Comparison of ENCODE assay signal across 8 mouse cellular contexts in genomic region chr13:55327169-55327568, GRCm38 (mm10). TPM values are rescaled to one million over a fixed set of nuclear protein-coding genes. Genes with fewer than 3 reads are reported as not detected.
DNase-seq lines count a peak whose midpoint lies in the region; ATAC-seq and TF ChIP-seq lines count a peak whose summit lies in the region.

No protein-coding gene starts in this region.

- H3K27ac ChIP-seq in lung, embryonic 14.5 days (ENCODE audit: low read depth), result peak overlapping the region; percentile 18; the same call in 1 of the 2 replicates
- no peak overlapping the region for H3K27ac ChIP-seq in lung, postnatal 0 days (ENCODE audit: low read length)
- peak overlapping the region; percentile 35 for H3K27ac ChIP-seq in hindbrain, embryonic 15.5 days (replicated peaks)
- H3K27ac ChIP-seq in neural tube, embryonic 12.5 days, result no peak overlapping the region

- peak; percentile 19 for DNase-seq in cerebellum, adult 9-10 months
- no peak for DNase-seq in cerebellum, adult 8-10 months
- no peak for DNase-seq in lung, embryonic 14.5 days
- DNase-seq in lung, postnatal 0 days (ENCODE audit: low spot score), result no peak
- no peak for DNase-seq in kidney, adult 18-20 months
- DNase-seq in adipocyte (ENCODE audit: low spot score), result no peak

- no peaks in the 10 kb centered on the region for H3K9me3 ChIP-seq in lung, embryonic 14.5 days (ENCODE audit: low read depth, low read length)
- no peaks in the 10 kb centered on the region for H3K9me3 ChIP-seq in lung, postnatal 0 days (ENCODE audit: low read length)
- no peaks in the 10 kb centered on the region for H3K9me3 ChIP-seq in hindbrain, embryonic 15.5 days
- H3K9me3 ChIP-seq in neural tube, embryonic 12.5 days, result no peaks in the 10 kb centered on the region

- peaks cover 42% of the 10 kb centered on the region for H3K36me3 ChIP-seq in lung, embryonic 14.5 days (ENCODE audit: insufficient read depth)
- H3K36me3 ChIP-seq in lung, postnatal 0 days (ENCODE audit: insufficient read depth, low read length), result 0 out of 2 replicates have a peak, but pooled peaks cover 15% of the 10 kb centered on the region
- H3K36me3 ChIP-seq in hindbrain, embryonic 15.5 days, result peaks cover 16% of the 10 kb centered on the region
- H3K36me3 ChIP-seq in neural tube, embryonic 12.5 days, result peaks cover 30% of the 10 kb centered on the region

- no peak for TF ChIP-seq CTCF in lung, embryonic 14.5 days (IDR thresholded peaks at IDR 0.05; ENCODE audit: low read depth)
- no peak for TF ChIP-seq CTCF in lung, postnatal 0 days (IDR thresholded peaks at IDR 0.05)

- H3K4me3 ChIP-seq in lung, embryonic 14.5 days (ENCODE audit: low read depth, low read length), result peak overlapping the region; percentile 65; the same call in 1 of the 2 replicates
- no peak overlapping the region for H3K4me3 ChIP-seq in lung, postnatal 0 days (ENCODE audit: low read depth, low read length)
- no peak overlapping the region for H3K4me3 ChIP-seq in hindbrain, embryonic 15.5 days
- H3K4me3 ChIP-seq in neural tube, embryonic 12.5 days, result no peak overlapping the region

- H3K4me2 ChIP-seq in lung, embryonic 14.5 days, result peak overlapping the region; percentile 90; the same call in 1 of the 2 replicates
- H3K4me2 ChIP-seq in lung, postnatal 0 days (replicated peaks; ENCODE audit: low read depth, low read length), result no peak overlapping the region
- H3K4me2 ChIP-seq in hindbrain, embryonic 15.5 days, result peak overlapping the region; percentile 9; the same call in 1 of the 2 replicates
- H3K4me2 ChIP-seq in neural tube, embryonic 12.5 days (replicated peaks), result peak overlapping the region; percentile 93; the same call in 1 of the 2 replicates

- WGBS in lung, embryonic 14.5 days, result 39% methylated on average over 4 of the region's 4 CpGs
- 31% methylated on average over 4 of the region's 4 CpGs for WGBS in lung, postnatal 0 days
- 60% methylated on average over 4 of the region's 4 CpGs for WGBS in hindbrain, embryonic 15.5 days
- WGBS in neural tube, embryonic 12.5 days, result 61% methylated on average over 4 of the region's 4 CpGs

- no peak for ATAC-seq in lung, embryonic 14.5 days (ENCODE audit: insufficient read depth)
- no peak for ATAC-seq in lung, postnatal 0 days
- ATAC-seq in hindbrain, embryonic 15.5 days (ENCODE audit: low FRiP score, low read depth), result 0 out of 2 replicates have a peak, but pooled peaks have one; percentile 19
- no peak for ATAC-seq in neural tube, embryonic 12.5 days (ENCODE audit: low FRiP score, low read depth)

- H3K4me1 ChIP-seq in lung, embryonic 14.5 days (ENCODE audit: insufficient read depth), result peaks cover 17% of the 10 kb centered on the region
- H3K4me1 ChIP-seq in lung, postnatal 0 days (ENCODE audit: insufficient read depth, low read depth, low read length), result peaks cover 8% of the 10 kb centered on the region; the same call in 1 of the 2 replicates
- peaks cover 49% of the 10 kb centered on the region for H3K4me1 ChIP-seq in hindbrain, embryonic 15.5 days (replicated peaks)
- H3K4me1 ChIP-seq in neural tube, embryonic 12.5 days, result peaks cover 54% of the 10 kb centered on the region

- no peak for TF ChIP-seq EP300 in lung, postnatal 0 days (IDR thresholded peaks at IDR 0.05)

- H3K27me3 ChIP-seq in lung, embryonic 14.5 days (ENCODE audit: insufficient read depth, low read length), result no peaks in the 10 kb centered on the region
- no peaks in the 10 kb centered on the region for H3K27me3 ChIP-seq in lung, postnatal 0 days (replicated peaks; ENCODE audit: insufficient read depth, low read length)
- H3K27me3 ChIP-seq in hindbrain, embryonic 15.5 days, result no peaks in the 10 kb centered on the region
- H3K27me3 ChIP-seq in neural tube, embryonic 12.5 days (replicated peaks), result no peaks in the 10 kb centered on the region

- H3K9ac ChIP-seq in lung, embryonic 14.5 days, result no peak overlapping the region
- H3K9ac ChIP-seq in lung, postnatal 0 days (replicated peaks; ENCODE audit: low read depth), result no peak overlapping the region
- no peak overlapping the region for H3K9ac ChIP-seq in hindbrain, embryonic 15.5 days
- no peak overlapping the region for H3K9ac ChIP-seq in neural tube, embryonic 12.5 days

RNA-seq across cellular contexts. Expression of gene Mxd3, which starts 2.5 kb away (rescaled TPM):
- 45.6 and 46.2 TPM in 2 replicates for polyA plus RNA-seq in lung, embryonic 14.5 days (2014; fragmentation: Nextera tagmentation; extraction: Ambion mirVana)
- polyA plus RNA-seq in lung, postnatal 0 days (2015; fragmentation: Nextera tagmentation; extraction: Ambion mirVana), result 3.1 and 5.0 TPM in 2 replicates
- 11.3 and 14.4 TPM in 2 replicates for polyA plus RNA-seq in hindbrain, embryonic 15.5 days (2015; fragmentation: Nextera tagmentation; extraction: Ambion mirVana)
- polyA plus RNA-seq in neural tube, embryonic 12.5 days (2016; fragmentation: Nextera tagmentation; extraction: Ambion mirVana), result 24.3 and 26.0 TPM in 2 replicates

RNA-seq across cellular contexts. Expression of gene Rab24, which starts 5.4 kb away (rescaled TPM):
- 74.1 and 80.9 TPM in 2 replicates for polyA plus RNA-seq in lung, embryonic 14.5 days (2014; fragmentation: Nextera tagmentation; extraction: Ambion mirVana)
- 60.4 and 69.9 TPM in 2 replicates for polyA plus RNA-seq in lung, postnatal 0 days (2015; fragmentation: Nextera tagmentation; extraction: Ambion mirVana)
- 103 and 108 TPM in 2 replicates for polyA plus RNA-seq in hindbrain, embryonic 15.5 days (2015; fragmentation: Nextera tagmentation; extraction: Ambion mirVana)
- 100.0 and 109 TPM in 2 replicates for polyA plus RNA-seq in neural tube, embryonic 12.5 days (2016; fragmentation: Nextera tagmentation; extraction: Ambion mirVana)

RNA-seq across cellular contexts. Expression of gene Prelid1, which starts 6.9 kb away (rescaled TPM):
- 546 and 576 TPM in 2 replicates for polyA plus RNA-seq in lung, embryonic 14.5 days (2014; fragmentation: Nextera tagmentation; extraction: Ambion mirVana)
- polyA plus RNA-seq in lung, postnatal 0 days (2015; fragmentation: Nextera tagmentation; extraction: Ambion mirVana), result 283 and 307 TPM in 2 replicates
- 338 and 343 TPM in 2 replicates for polyA plus RNA-seq in hindbrain, embryonic 15.5 days (2015; fragmentation: Nextera tagmentation; extraction: Ambion mirVana)
- 321 and 339 TPM in 2 replicates for polyA plus RNA-seq in neural tube, embryonic 12.5 days (2016; fragmentation: Nextera tagmentation; extraction: Ambion mirVana)

RNA-seq across cellular contexts. Expression of gene Lman2, which starts 35.4 kb away (rescaled TPM):
- 105 and 106 TPM in 2 replicates for polyA plus RNA-seq in lung, embryonic 14.5 days (2014; fragmentation: Nextera tagmentation; extraction: Ambion mirVana)
- polyA plus RNA-seq in lung, postnatal 0 days (2015; fragmentation: Nextera tagmentation; extraction: Ambion mirVana), result 63.6 and 66.5 TPM in 2 replicates
- 49.5 and 50.1 TPM in 2 replicates for polyA plus RNA-seq in hindbrain, embryonic 15.5 days (2015; fragmentation: Nextera tagmentation; extraction: Ambion mirVana)
- 82.0 and 86.1 TPM in 2 replicates for polyA plus RNA-seq in neural tube, embryonic 12.5 days (2016; fragmentation: Nextera tagmentation; extraction: Ambion mirVana)

RNA-seq across cellular contexts. Expression of gene Rgs14, which starts 42.4 kb away (rescaled TPM):
- polyA plus RNA-seq in lung, embryonic 14.5 days (2014; fragmentation: Nextera tagmentation; extraction: Ambion mirVana), result 0.69 and 1.0 TPM in 2 replicates
- polyA plus RNA-seq in lung, postnatal 0 days (2015; fragmentation: Nextera tagmentation; extraction: Ambion mirVana), result 2.7 and 2.8 TPM in 2 replicates
- 0.29 and 0.41 TPM in 2 replicates for polyA plus RNA-seq in hindbrain, embryonic 15.5 days (2015; fragmentation: Nextera tagmentation; extraction: Ambion mirVana)
- polyA plus RNA-seq in neural tube, embryonic 12.5 days (2016; fragmentation: Nextera tagmentation; extraction: Ambion mirVana), result 0.52 and 1.0 TPM in 2 replicates

Comparison
In these comparisons a context has a peak if more than half of its experiments do, and no peak if none do; other contexts are left out.
1. H3K27ac ChIP-seq: peak in lung, embryonic 14.5 days (single experiment) and hindbrain, embryonic 15.5 days (single experiment); none in lung, postnatal 0 days (single experiment) and neural tube, embryonic 12.5 days (single experiment).